Mouse (Mus musculus) myocyte (in vitro differentiated cells): ENCODE data around the gene Trim7.

ENCODE experiments used
- MYOD1 ChIP-seq, 3 experiments: IDR thresholded peaks; one replicate each; pipeline ENCODE4 v1.6.1; 2011; ENCODE audit warnings: control low read depth in 2 of 3, low read depth in 2 of 3, mild to moderate bottlenecking in 2 of 3, moderate library complexity in 1 of 3; ENCODE audit not compliant: insufficient read length in 2 of 3, control insufficient read depth in 1 of 3
- POLR2A ChIP-seq: IDR thresholded peaks from one replicate; pipeline ENCODE4 v1.6.1; 2011; ENCODE audit warnings: low read depth, mild to moderate bottlenecking, control low read depth, moderate library complexity; ENCODE audit not compliant: insufficient read length
- POLR2AphosphoS2 ChIP-seq: IDR thresholded peaks from one replicate; pipeline ENCODE4 v1.6.1; 2011; ENCODE audit warnings: low read depth, control low read depth; ENCODE audit not compliant: insufficient read length

- TF ChIP-seq MYOD1 (IDR thresholded peaks at IDR 0.05; ENCODE audit: control insufficient read depth in 1 of 3, insufficient read length in 2 of 3, low read depth in 2 of 3) (no peak), POLR2A (no peak), POLR2AphosphoS2 (no peak)
These were observed 28.7 kb upstream of the Trim7 start for GRCm38 (mm10) chr11:48797287-48797686.
